Mouse (Mus musculus): Measurements from ENCODE around the gene Leng9.

Leng9 gene

GRCm38 (mm10) chr7:4122783-4123182 lies 27.4 kb downstream of the Leng9 start:
- no peak for DNase-seq

- DNase-seq, result no peak
These were observed 28.0 kb downstream of the Leng9 start for GRCm38 (mm10) chr7:4122076-4122768.

DNA sequence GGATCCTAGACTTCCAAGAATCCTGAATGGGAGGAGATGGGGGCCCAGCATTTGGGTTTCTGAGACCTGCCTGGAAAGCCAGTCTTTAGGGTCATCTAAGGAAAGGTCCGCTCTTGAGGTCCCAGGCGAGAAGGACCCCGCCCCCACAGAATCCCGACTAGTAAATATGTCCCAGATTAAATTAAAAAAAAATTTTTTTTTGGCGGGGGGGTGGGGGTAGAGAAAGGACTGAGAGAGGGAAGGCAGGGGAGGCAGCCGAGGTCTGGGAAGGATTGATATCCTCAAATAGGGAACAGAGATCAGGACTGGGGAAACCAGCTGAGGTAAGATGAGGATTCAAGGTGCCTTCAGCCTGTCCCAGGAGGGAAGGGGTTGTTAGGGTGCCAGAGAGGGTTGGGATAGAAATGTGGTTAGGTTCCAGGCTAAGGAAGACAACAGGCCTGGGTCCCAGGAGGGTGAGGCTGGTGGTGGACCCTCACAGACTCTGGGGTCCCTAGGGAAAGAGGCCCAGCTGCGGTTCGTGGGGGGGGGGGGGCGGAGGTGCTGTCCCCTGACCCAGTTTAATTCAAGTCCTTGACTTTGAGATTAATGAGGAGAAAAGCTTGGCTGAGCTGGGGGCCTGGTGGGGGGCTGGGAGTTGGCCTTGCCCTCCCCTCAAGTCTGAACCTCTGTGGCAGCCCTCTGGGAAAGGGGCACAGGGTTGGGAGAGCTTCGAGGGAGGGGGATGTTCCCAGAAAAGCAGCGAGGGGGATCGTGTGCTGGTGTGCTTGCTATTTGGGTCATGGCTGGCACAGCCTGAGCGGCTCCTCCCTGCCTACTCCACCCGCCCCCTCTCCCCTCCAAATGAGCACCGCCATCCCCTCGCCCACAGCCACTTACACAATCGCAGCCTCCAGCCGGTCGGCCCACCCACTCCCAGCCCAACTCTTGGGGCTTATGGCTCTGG lies 29.9 kb downstream of the Leng9 start:
- DNase-seq, result no peak

DNA sequence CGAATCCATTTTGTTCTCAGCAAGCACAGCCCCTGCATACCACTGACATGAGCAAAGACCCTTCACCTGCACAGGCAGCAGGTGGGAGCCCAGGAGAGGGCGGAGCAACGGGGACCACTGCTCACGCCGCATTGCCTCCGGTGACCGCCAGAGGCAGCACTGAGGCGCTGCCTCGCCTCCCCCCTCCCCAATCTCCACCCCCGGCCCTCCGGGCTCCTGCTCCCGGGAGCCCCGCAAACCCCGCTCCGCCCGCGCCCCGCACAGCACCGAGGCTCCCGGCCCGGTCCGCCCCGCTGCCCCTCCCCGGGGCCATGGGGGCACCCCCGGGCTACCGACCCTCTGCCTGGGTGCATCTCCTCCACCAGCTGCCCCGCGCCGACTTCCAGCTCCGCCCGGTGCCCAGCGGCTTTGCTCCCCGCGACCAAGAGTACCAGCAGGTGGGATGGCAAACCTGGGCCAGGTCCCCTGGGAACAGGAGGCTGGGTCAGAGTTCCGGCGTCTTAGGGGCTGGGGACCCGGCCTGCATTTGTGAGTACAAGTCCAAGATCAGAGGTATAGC lies 30.8 kb downstream of the Leng9 start, which contains the start of gene Ttyh1:
Gene Ttyh1 (plus strand): TSS at position 65 of the 559 bp plus-strand sequence.
- DNase-seq, result no peak

DNA sequence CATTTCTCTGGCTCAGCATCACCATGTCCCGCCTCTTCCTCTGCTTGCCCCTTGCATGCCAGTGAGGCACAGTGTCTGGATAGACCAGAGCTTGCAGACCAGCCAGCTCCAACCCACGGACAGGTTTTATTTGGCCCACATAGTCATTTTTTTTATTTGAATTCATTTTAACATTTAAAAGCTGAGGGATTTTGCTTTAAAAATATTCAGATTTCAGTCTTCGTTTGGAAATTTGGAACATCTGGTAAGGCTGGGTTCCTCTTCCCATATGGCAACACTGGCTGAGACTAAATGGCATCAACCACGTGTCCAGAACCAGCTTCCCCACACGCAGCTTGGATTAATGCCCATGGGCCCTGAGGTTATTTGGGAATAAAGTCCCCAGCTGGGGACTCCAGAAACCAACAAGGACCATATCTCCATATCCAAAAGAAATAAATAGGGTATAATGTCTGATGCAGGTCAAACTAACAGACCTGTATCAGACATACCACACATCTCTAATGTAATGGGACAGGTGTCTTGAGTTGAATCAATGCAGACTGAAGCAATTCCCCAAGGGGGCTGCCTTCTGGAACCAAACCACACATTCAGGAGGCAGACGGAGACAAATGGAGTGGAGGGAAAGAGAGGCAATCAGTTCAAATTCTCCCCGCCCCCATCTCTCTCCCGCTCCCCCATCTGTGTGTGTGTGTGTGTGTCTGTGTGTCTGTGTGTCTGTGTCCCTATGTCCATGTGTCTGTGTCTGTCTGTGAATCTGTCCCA lies 32.9 kb downstream of the Leng9 start:
- DNase-seq, result no peak

- DNase-seq, result no peak
These were observed 38.4 kb downstream of the Leng9 start for GRCm38 (mm10) chr7:4111766-4112165.

DNA sequence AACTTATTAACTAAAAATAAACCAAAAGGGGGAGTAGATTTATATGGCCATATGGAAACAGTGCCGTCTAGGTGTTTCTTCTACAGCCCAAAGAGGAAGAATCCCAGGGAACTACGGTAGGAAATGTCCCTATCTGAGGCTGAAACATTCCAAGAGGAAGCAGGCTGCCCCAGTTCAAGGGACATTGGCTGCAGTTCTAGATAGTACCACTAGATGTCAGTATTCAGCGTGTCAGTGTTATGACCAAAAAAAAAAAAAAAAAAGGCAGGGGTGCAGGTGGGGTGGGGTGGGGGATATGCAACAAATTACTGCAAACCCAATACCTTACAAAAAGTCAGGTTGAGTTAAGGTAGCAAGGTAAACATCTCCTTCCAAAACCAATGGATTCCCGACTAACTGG lies 46.8 kb downstream of the Leng9 start:
- no peak for DNase-seq

GRCm38 (mm10) chr7:4101144-4101543 lies 49.0 kb downstream of the Leng9 start:
- DNase-seq, result no peak

DNA sequence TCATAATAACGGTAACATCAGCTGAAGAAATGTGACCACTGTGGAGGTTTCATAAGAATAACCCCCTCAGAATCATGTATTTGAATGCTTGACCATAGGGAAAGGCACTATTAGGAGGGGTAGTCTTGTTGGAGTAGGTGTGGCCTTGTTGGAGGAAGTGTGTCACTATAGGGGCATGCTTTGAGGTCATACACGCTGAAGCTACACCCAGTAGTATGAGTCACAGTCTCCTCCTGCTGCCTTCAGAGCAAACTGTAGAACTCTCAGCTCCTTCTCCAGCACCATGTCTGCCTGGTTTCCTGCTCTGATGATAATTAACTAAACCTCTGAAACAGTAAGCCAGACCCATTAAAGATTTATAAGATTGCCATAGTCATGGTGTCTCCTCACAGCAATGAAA lies 51.3 kb downstream of the Leng9 start:
- no peak for DNase-seq

- DNase-seq, result no peak
These were observed 51.9 kb downstream of the Leng9 start for GRCm38 (mm10) chr7:4098301-4098700.
